Mouse (Mus musculus): Measurements from ENCODE around the gene Dpm2. TPM values are rescaled to one million over a fixed set of nuclear protein-coding genes. Genes with fewer than 3 reads are reported as not detected.

Dpm2 gene
- polyA plus RNA-seq, 1 experiment from 2014 or later, result 92.5 TPM

- Histone ChIP-seq H3K9me3 (no peaks in the 10 kb centered on the region), H3K27me3 (ENCODE audit: insufficient read depth, poor library complexity, severe bottlenecking) (no peaks in the 10 kb centered on the region), H3K36me3 (0 out of 2 replicates have a peak, but pooled peaks cover 3% of the 10 kb centered on the region), H3K4me1 (peaks cover 57% of the 10 kb centered on the region), H3K27ac (peak overlapping the region; percentile 18; the same call in 1 of the 2 replicates), H3K4me3 (no peak overlapping the region)
- no peak for DNase-seq (ENCODE audit: low spot score)
- WGBS, result 74% methylated on average over 6 of the region's 6 CpGs
Observed at GRCm38 (mm10) chr2:32549764-32550163, 20.9 kb upstream of the Dpm2 start.

- no peaks in the 10 kb centered on the region for H3K36me3 ChIP-seq
- peaks cover 66% of the 10 kb centered on the region for H3K4me1 ChIP-seq
- no peak for DNase-seq (ENCODE audit: low spot score)
- H3K9me3 ChIP-seq, result no peaks in the 10 kb centered on the region
- H3K27me3 ChIP-seq (ENCODE audit: insufficient read depth, poor library complexity, severe bottlenecking), result no peaks in the 10 kb centered on the region
- H3K4me3 ChIP-seq, result no peak overlapping the region
- no peak overlapping the region for H3K27ac ChIP-seq
- WGBS, result 83% methylated on average over 5 of the region's 5 CpGs
Observed at GRCm38 (mm10) chr2:32551236-32551635, 19.4 kb upstream of the Dpm2 start.

GRCm38 (mm10) chr2:32553592-32554148, 17.0 kb upstream of the Dpm2 start:
- Histone ChIP-seq H3K27me3 (ENCODE audit: insufficient read depth, poor library complexity, severe bottlenecking) (no peaks in the 10 kb centered on the region), H3K4me3 (no peak overlapping the region), H3K4me1 (peaks cover 49% of the 10 kb centered on the region), H3K36me3 (peaks cover 7% of the 10 kb centered on the region; the same call in 1 of the 2 replicates), H3K9me3 (no peaks in the 10 kb centered on the region), H3K27ac (no peak overlapping the region)
- 57% methylated on average over 7 of the region's 7 CpGs for WGBS
- no peak for DNase-seq (ENCODE audit: low spot score)

- H3K27ac ChIP-seq, result peak overlapping the region; percentile 38; the same call in 1 of the 2 replicates
- WGBS, result 35% methylated on average over 4 of the region's 4 CpGs
- no peak overlapping the region for H3K4me3 ChIP-seq
- no peaks in the 10 kb centered on the region for H3K9me3 ChIP-seq
- no peak for DNase-seq (ENCODE audit: low spot score)
- peaks cover 42% of the 10 kb centered on the region for H3K4me1 ChIP-seq
- H3K36me3 ChIP-seq, result peaks cover 19% of the 10 kb centered on the region
- H3K27me3 ChIP-seq (ENCODE audit: insufficient read depth, poor library complexity, severe bottlenecking), result no peaks in the 10 kb centered on the region
Observed at GRCm38 (mm10) chr2:32555484-32555883, 15.2 kb upstream of the Dpm2 start.

- no peak for DNase-seq (ENCODE audit: low spot score)
- H3K36me3 ChIP-seq, result peaks cover 23% of the 10 kb centered on the region
- H3K27me3 ChIP-seq (ENCODE audit: insufficient read depth, poor library complexity, severe bottlenecking), result no peaks in the 10 kb centered on the region
- H3K9me3 ChIP-seq, result no peaks in the 10 kb centered on the region
- H3K27ac ChIP-seq, result 0 out of 2 replicates have a peak overlapping the region, but pooled peaks have one; percentile 38
- 68% methylated on average over 7 of the region's 7 CpGs for whole genome bisulfite sequencing
- peaks cover 37% of the 10 kb centered on the region for H3K4me1 ChIP-seq
- no peak overlapping the region for H3K4me3 ChIP-seq
Observed at GRCm38 (mm10) chr2:32556019-32556418, 14.6 kb upstream of the Dpm2 start.

GRCm38 (mm10) chr2:32559570-32559969, 11.1 kb upstream of the Dpm2 start:
- H3K9me3 ChIP-seq, result no peaks in the 10 kb centered on the region
- H3K4me1 ChIP-seq, result peaks cover 22% of the 10 kb centered on the region
- no peak for DNase-seq (ENCODE audit: low spot score)
- H3K27ac ChIP-seq, result peak overlapping the region; percentile 67; the same call in 1 of the 2 replicates
- WGBS, result 59% methylated on average over 5 of the region's 5 CpGs
- H3K27me3 ChIP-seq (ENCODE audit: insufficient read depth, poor library complexity, severe bottlenecking), result no peaks in the 10 kb centered on the region
- H3K36me3 ChIP-seq, result peaks cover 48% of the 10 kb centered on the region
- H3K4me3 ChIP-seq, result no peak overlapping the region

GRCm38 (mm10) chr2:32566536-32567063, 4.1 kb upstream of the Dpm2 start:
- no peaks in the 10 kb centered on the region for H3K9me3 ChIP-seq
- peaks cover 14% of the 10 kb centered on the region for H3K4me1 ChIP-seq
- H3K4me3 ChIP-seq, result no peak overlapping the region
- H3K27ac ChIP-seq, result 0 out of 2 replicates have a peak overlapping the region, but pooled peaks have one; percentile 19
- DNase-seq (ENCODE audit: low spot score), result no peak
- H3K36me3 ChIP-seq, result peaks cover 62% of the 10 kb centered on the region
- no peaks in the 10 kb centered on the region for H3K27me3 ChIP-seq (ENCODE audit: insufficient read depth, poor library complexity, severe bottlenecking)
- 31% methylated on average over 4 of the region's 4 CpGs for WGBS

GRCm38 (mm10) chr2:32568149-32568548, 2.5 kb upstream of the Dpm2 start:
- H3K4me3 ChIP-seq, result no peak overlapping the region
- no peak for DNase-seq (ENCODE audit: low spot score)
- H3K27ac ChIP-seq, result no peak overlapping the region
- WGBS, result 63% methylated on average over 5 of the region's 5 CpGs
- H3K27me3 ChIP-seq (ENCODE audit: insufficient read depth, poor library complexity, severe bottlenecking), result no peaks in the 10 kb centered on the region
- H3K36me3 ChIP-seq, result peaks cover 63% of the 10 kb centered on the region
- no peaks in the 10 kb centered on the region for H3K9me3 ChIP-seq
- H3K4me1 ChIP-seq, result peaks cover 22% of the 10 kb centered on the region

- Histone ChIP-seq H3K4me3 (no peak overlapping the region), H3K4me1 (peaks cover 22% of the 10 kb centered on the region), H3K27me3 (ENCODE audit: insufficient read depth, poor library complexity, severe bottlenecking) (no peaks in the 10 kb centered on the region), H3K27ac (no peak overlapping the region), H3K36me3 (peaks cover 60% of the 10 kb centered on the region), H3K9me3 (no peaks in the 10 kb centered on the region)
- 86% methylated on average over 3 of the region's 3 CpGs for WGBS
- no peak for DNase-seq (ENCODE audit: low spot score)
Observed at GRCm38 (mm10) chr2:32568941-32569340, 1.7 kb upstream of the Dpm2 start.

GRCm38 (mm10) chr2:32572196-32572595, 1.5 kb downstream of the Dpm2 start:
- WGBS, result 90% methylated on average over 11 of the region's 11 CpGs
- Histone ChIP-seq H3K27ac (no peak overlapping the region), H3K36me3 (peaks cover 29% of the 10 kb centered on the region), H3K4me1 (peaks cover 26% of the 10 kb centered on the region), H3K27me3 (ENCODE audit: insufficient read depth, poor library complexity, severe bottlenecking) (peaks cover 16% of the 10 kb centered on the region), H3K4me3 (no peak overlapping the region), H3K9me3 (no peaks in the 10 kb centered on the region)
- no peak for DNase-seq (ENCODE audit: low spot score)

GRCm38 (mm10) chr2:32574497-32574896, 3.8 kb downstream of the Dpm2 start, which contains the start of gene Pip5kl1:
Gene Pip5kl1, plus strand, starts transcription at chr2:32574797.
- DNase-seq (ENCODE audit: low spot score), result no peak
- no peaks in the 10 kb centered on the region for H3K9me3 ChIP-seq
- H3K27ac ChIP-seq, result 0 out of 2 replicates have a peak within 1 kb of the TSS, but pooled peaks have one; percentile 1
- H3K36me3 ChIP-seq, result peaks cover 15% of the 10 kb centered on the region
- H3K4me3 ChIP-seq, result peak within 1 kb of the TSS; percentile 63
- WGBS, result 73% methylated on average over 6 of the region's 6 CpGs
- H3K4me1 ChIP-seq, result peaks cover 26% of the 10 kb centered on the region
- H3K27me3 ChIP-seq (ENCODE audit: insufficient read depth, poor library complexity, severe bottlenecking), result peaks cover 39% of the 10 kb centered on the region

GRCm38 (mm10) chr2:32574901-32575585, 4.4 kb downstream of the Dpm2 start:
- Histone ChIP-seq H3K9me3 (no peaks in the 10 kb centered on the region), H3K36me3 (peaks cover 15% of the 10 kb centered on the region), H3K4me1 (peaks cover 26% of the 10 kb centered on the region), H3K27me3 (ENCODE audit: insufficient read depth, poor library complexity, severe bottlenecking) (peaks cover 44% of the 10 kb centered on the region), H3K27ac (0 out of 2 replicates have a peak overlapping the region, but pooled peaks have one; percentile 1), H3K4me3 (peak overlapping the region; percentile 63)
- DNase-seq (ENCODE audit: low spot score), result no peak
- WGBS, result 2% methylated on average over 26 of the region's 26 CpGs

GRCm38 (mm10) chr2:32575586-32576160, 5.0 kb downstream of the Dpm2 start, which contains the start of gene 9430097D07Rik:
Gene 9430097D07Rik, minus strand, starts transcription at chr2:32575684.
- H3K27me3 ChIP-seq (ENCODE audit: insufficient read depth, poor library complexity, severe bottlenecking), result peaks cover 50% of the 10 kb centered on the region
- peaks cover 26% of the 10 kb centered on the region for H3K4me1 ChIP-seq
- 5% methylated on average over 28 of the region's 28 CpGs for WGBS
- H3K36me3 ChIP-seq, result peaks cover 15% of the 10 kb centered on the region
- peak; percentile 80 for DNase-seq (ENCODE audit: low spot score)
- 0 out of 2 replicates have a peak within 1 kb of the TSS, but pooled peaks have one; percentile 1 for H3K27ac ChIP-seq
- H3K4me3 ChIP-seq, result peak within 1 kb of the TSS; percentile 63
- no peaks in the 10 kb centered on the region for H3K9me3 ChIP-seq

Measured in heart, embryonic 10.5 days (tissue).